Mouse (Mus musculus) kidney, embryonic 15.5 days (tissue): ENCODE measurements around the gene Dhx40. TPM values are rescaled to one million over a fixed set of nuclear protein-coding genes. Genes with fewer than 3 reads are reported as not detected.
"Not testable (repeated sequence)": the region's sequence is repeated elsewhere in the genome, so short reads cannot be mapped to it uniquely, and the experiment has no call there.

ENCODE experiments used
- ATAC-seq: fragments of 200-750 bp; cut with Nextera tagmentation; replicated peaks from 2 replicates; pipeline ENCODE4 v1.8.0; 2017; ENCODE audit warnings: moderate TSS enrichment; ENCODE audit not compliant: low FRiP score
- H3K27ac ChIP-seq: fragments of 300-500 bp; sonication (generic); 2 replicates; pipeline ENCODE4 v1.5.1; 2015; ENCODE audit warnings: mild to moderate bottlenecking, inconsistent platforms
- H3K27me3 ChIP-seq: fragments of 300-500 bp; sonication (generic); 2 replicates; pipeline ENCODE4 v1.6.1; 2015; ENCODE audit warnings: inconsistent platforms
- H3K36me3 ChIP-seq: fragments of 300-500 bp; sonication (generic); 2 replicates; pipeline ENCODE4 v1.6.1; 2015; ENCODE audit warnings: inconsistent platforms
- H3K4me1 ChIP-seq: fragments of 300-500 bp; sonication (generic); 2 replicates; pipeline ENCODE4 v1.6.1; 2015; ENCODE audit warnings: inconsistent platforms
- H3K4me2 ChIP-seq: fragments of 300-500 bp; sonication (generic); 2 replicates; pipeline ENCODE4 v1.6.1; 2015; ENCODE audit warnings: moderate library complexity, mild to moderate bottlenecking, inconsistent platforms
- H3K4me3 ChIP-seq: fragments of 300-500 bp; sonication (generic); replicated peaks from 2 replicates; pipeline ENCODE4 v1.5.1; 2015; ENCODE audit warnings: mild to moderate bottlenecking, inconsistent platforms
- H3K9ac ChIP-seq: fragments of 300-500 bp; sonication (generic); 2 replicates; pipeline ENCODE4 v1.6.1; 2015; ENCODE audit warnings: mild to moderate bottlenecking, inconsistent platforms
- H3K9me3 ChIP-seq: fragments of 300-500 bp; sonication (generic); replicated peaks from 2 replicates; pipeline ENCODE4 v1.6.1; 2016; ENCODE audit warnings: inconsistent platforms
- WGBS: fragments of 180-500 bp; shearing (Covaris S2); methylation state at CpG from one replicate; pipeline ENCODE4 v1.1.7; 2015; ENCODE audit warnings: mixed read lengths; 5-methylcytosine and 5-hydroxymethylcytosine counted together
- polyA plus RNA-seq: library from polyadenylated mRNA; unstranded; fragments of >200 nt; fragmentation: Nextera tagmentation; extraction: Ambion mirVana; gene quantifications from 2 replicates; pipeline ENCODE4 v1.2.1, GENCODE M21; 2015

Dhx40 gene
- polyA plus RNA-seq, 1 experiment from 2014 or later, result 33.4 TPM

GRCm38 (mm10) chr11:86836366-86836765 is 28.8 kb upstream of the Dhx40 start:
- no peak overlapping the region for H3K9ac ChIP-seq
- WGBS, result 50% methylated on average over 2 of the region's 2 CpGs
- H3K36me3 ChIP-seq, result no peaks in the 10 kb centered on the region
- H3K4me3 ChIP-seq, result no peak overlapping the region
- H3K4me1 ChIP-seq, result peaks cover 46% of the 10 kb centered on the region
- H3K4me2 ChIP-seq, result no peak overlapping the region
- 0 out of 2 replicates have a peak overlapping the region, but pooled peaks have one; percentile 28 for H3K27ac ChIP-seq
- no peaks in the 10 kb centered on the region for H3K9me3 ChIP-seq
- no peak for ATAC-seq
- no peaks in the 10 kb centered on the region for H3K27me3 ChIP-seq

- Histone ChIP-seq H3K4me1 (peaks cover 31% of the 10 kb centered on the region), H3K36me3 (no peaks in the 10 kb centered on the region), H3K27me3 (no peaks in the 10 kb centered on the region), H3K9ac (no peak overlapping the region), H3K4me2 (no peak overlapping the region), H3K4me3 (no peak overlapping the region), H3K27ac (peak overlapping the region; percentile 83), H3K9me3 (no peaks in the 10 kb centered on the region)
- WGBS, result 33% methylated on average over 8 of the region's 8 CpGs
- peak; percentile 49; the same call in 1 of the 2 replicates for ATAC-seq
Observed at GRCm38 (mm10) chr11:86834628-86835338, 27.2 kb upstream of the Dhx40 start.

- H3K4me3 ChIP-seq, result no peak overlapping the region
- H3K4me1 ChIP-seq, result peaks cover 24% of the 10 kb centered on the region
- no peaks in the 10 kb centered on the region for H3K9me3 ChIP-seq
- H3K27ac ChIP-seq, result peak overlapping the region; percentile 83
- 53% methylated on average over 7 of the region's 7 CpGs for WGBS
- no peaks in the 10 kb centered on the region for H3K27me3 ChIP-seq
- H3K4me2 ChIP-seq, result no peak overlapping the region
- peak; percentile 65 for ATAC-seq
- H3K9ac ChIP-seq, result no peak overlapping the region
- no peaks in the 10 kb centered on the region for H3K36me3 ChIP-seq
Observed at GRCm38 (mm10) chr11:86834050-86834449, 26.5 kb upstream of the Dhx40 start.

GRCm38 (mm10) chr11:86833153-86833552 is 25.6 kb upstream of the Dhx40 start:
- no peak; the same call in 1 of the 2 replicates for ATAC-seq
- H3K36me3 ChIP-seq, result no peaks in the 10 kb centered on the region
- no peak overlapping the region for H3K4me2 ChIP-seq
- 45% methylated on average over 3 of the region's 3 CpGs for WGBS
- H3K27me3 ChIP-seq, result no peaks in the 10 kb centered on the region
- H3K27ac ChIP-seq, result peak overlapping the region; percentile 83; the same call in 1 of the 2 replicates
- H3K4me3 ChIP-seq, result no peak overlapping the region
- no peaks in the 10 kb centered on the region for H3K9me3 ChIP-seq
- peaks cover 24% of the 10 kb centered on the region for H3K4me1 ChIP-seq
- no peak overlapping the region for H3K9ac ChIP-seq

GRCm38 (mm10) chr11:86828396-86828795 is 20.9 kb upstream of the Dhx40 start:
- Histone ChIP-seq H3K4me1 (no peaks in the 10 kb centered on the region), H3K4me3 (no peak overlapping the region), H3K36me3 (no peaks in the 10 kb centered on the region), H3K4me2 (no peak overlapping the region), H3K9ac (no peak overlapping the region), H3K27me3 (no peaks in the 10 kb centered on the region), H3K27ac (0 out of 2 replicates have a peak overlapping the region, but pooled peaks have one; percentile 9), H3K9me3 (no peaks in the 10 kb centered on the region)
- ATAC-seq, result no peak
- WGBS, result 35% methylated on average over 6 of the region's 6 CpGs

GRCm38 (mm10) chr11:86827476-86828245 is 20.1 kb upstream of the Dhx40 start:
- Histone ChIP-seq H3K27ac (0 out of 2 replicates have a peak overlapping the region, but pooled peaks have one; percentile 9), H3K9ac (no peak overlapping the region), H3K4me3 (no peak overlapping the region), H3K27me3 (no peaks in the 10 kb centered on the region), H3K9me3 (no peaks in the 10 kb centered on the region), H3K4me2 (no peak overlapping the region), H3K4me1 (no peaks in the 10 kb centered on the region), H3K36me3 (no peaks in the 10 kb centered on the region)
- ATAC-seq, result no peak
- 80% methylated on average over 2 of the region's 2 CpGs for WGBS

- ATAC-seq, result no peak
Observed at GRCm38 (mm10) chr11:86824433-86824832, 16.9 kb upstream of the Dhx40 start.

GRCm38 (mm10) chr11:86822531-86822930 is 15.0 kb upstream of the Dhx40 start:
- no peak for ATAC-seq

More at GRCm38 (mm10) chr11:86824433-86824832, 16.9 kb upstream of the Dhx40 start:
- Histone ChIP-seq H3K9me3 (no peaks in the 10 kb centered on the region), H3K4me1 (no peaks in the 10 kb centered on the region), H3K4me2 (no peak overlapping the region), H3K4me3 (no peak overlapping the region), H3K27me3 (no peaks in the 10 kb centered on the region), H3K27ac (no peak overlapping the region), H3K36me3 (no peaks in the 10 kb centered on the region), H3K9ac (no peak overlapping the region)
- WGBS, result 93% methylated on average over 7 of the region's 7 CpGs

GRCm38 (mm10) chr11:86819536-86819935 is 12.0 kb upstream of the Dhx40 start:
- no peak for ATAC-seq
- H3K27ac ChIP-seq, result peak overlapping the region; percentile 86

More at GRCm38 (mm10) chr11:86822531-86822930, 15.0 kb upstream of the Dhx40 start:
- Histone ChIP-seq H3K36me3 (no peaks in the 10 kb centered on the region), H3K4me3 (no peak overlapping the region), H3K27me3 (no peaks in the 10 kb centered on the region), H3K9me3 (no peaks in the 10 kb centered on the region), H3K9ac (no peak overlapping the region), H3K27ac (no peak overlapping the region), H3K4me1 (peaks cover 7% of the 10 kb centered on the region; the same call in 1 of the 2 replicates), H3K4me2 (no peak overlapping the region)
- 90% methylated on average over 7 of the region's 7 CpGs for WGBS

GRCm38 (mm10) chr11:86818928-86819327 is 11.4 kb upstream of the Dhx40 start:
- H3K27me3 ChIP-seq, result no peaks in the 10 kb centered on the region
- H3K36me3 ChIP-seq, result no peaks in the 10 kb centered on the region
- H3K4me3 ChIP-seq, result no peak overlapping the region
- no peaks in the 10 kb centered on the region for H3K9me3 ChIP-seq
- no peak for ATAC-seq
- WGBS, result 85% methylated on average over 2 of the region's 2 CpGs
- peaks cover 7% of the 10 kb centered on the region; the same call in 1 of the 2 replicates for H3K4me1 ChIP-seq
- H3K27ac ChIP-seq, result peak overlapping the region; percentile 86
- H3K4me2 ChIP-seq, result no peak overlapping the region
- no peak overlapping the region for H3K9ac ChIP-seq

More at GRCm38 (mm10) chr11:86819536-86819935, 12.0 kb upstream of the Dhx40 start:
- Histone ChIP-seq H3K36me3 (no peaks in the 10 kb centered on the region), H3K9me3 (no peaks in the 10 kb centered on the region), H3K9ac (no peak overlapping the region), H3K4me1 (peaks cover 7% of the 10 kb centered on the region; the same call in 1 of the 2 replicates), H3K4me3 (no peak overlapping the region), H3K27me3 (no peaks in the 10 kb centered on the region), H3K4me2 (no peak overlapping the region)
- 63% methylated on average over 8 of the region's 8 CpGs for WGBS

GRCm38 (mm10) chr11:86816288-86816687 is 8.7 kb upstream of the Dhx40 start:
- H3K9ac ChIP-seq, H3K36me3 ChIP-seq, H3K9me3 ChIP-seq, H3K27ac ChIP-seq, H3K4me2 ChIP-seq, H3K4me3 ChIP-seq, ATAC-seq, H3K4me1 ChIP-seq, H3K27me3 ChIP-seq: not testable (repeated sequence)
- WGBS, result 89% methylated on average over 3 of the region's 3 CpGs

- not testable (repeated sequence) for H3K4me3 ChIP-seq, ATAC-seq, H3K4me2 ChIP-seq, H3K27ac ChIP-seq, H3K9me3 ChIP-seq, H3K36me3 ChIP-seq, H3K27me3 ChIP-seq, H3K9ac ChIP-seq, H3K4me1 ChIP-seq
- 0% methylated on average over 5 of the region's 11 CpGs for WGBS
Observed at GRCm38 (mm10) chr11:86814481-86814880, 6.9 kb upstream of the Dhx40 start.
